Mouse (Mus musculus): ENCODE measurements around the gene Tnp1. TPM values are rescaled to one million over a fixed set of nuclear protein-coding genes. Genes with fewer than 3 reads are reported as not detected.

Tnp1 gene
- total RNA-seq (2023): not detected

GRCm38 (mm10) chr1:73015731-73016130 lies at the start of gene Tnp1:
Gene Tnp1 (minus strand): TSS chr1:73015909.

Other genes with a start within 250 kb of the Tnp1 start
- gene Igfbp2, start 191.4 kb downstream of the Tnp1 start, total RNA-seq (2023): not detected
- 1 to 10 TPM; 2.9 to 5.0 TPM for gene Igfbp5, start 141.0 kb downstream of the Tnp1 start, total RNA-seq (2023)

Measured in monocyte, adult 59 days (primary cell).